Mouse (Mus musculus) CD8-positive naive resting alpha-beta T cell, adult 57 days (primary cell): ENCODE data around the gene Atg3. TPM values are rescaled to one million over a fixed set of nuclear protein-coding genes. Genes with fewer than 3 reads are reported as not detected.

Experiments
- total RNA-seq: library from RNA; stranded (reverse); gene quantifications from one replicate; pipeline ENCODE4 v1.2.4, GENCODE M21; 2023

Gene Atg3
- total RNA-seq = 41.8 TPM

GRCm38 (mm10) chr16:45158522-45159388 is at the start of gene Atg3, which contains the start of gene Slc35a5:
Atg3 (plus strand) TSS chr16:45158785.
Slc35a5 (minus strand) TSS chr16:45158706.

GRCm38 (mm10) chr16:45223648-45224388 is 65.2 kb downstream of the Atg3 start, which contains the start of gene Btla:
Btla (plus strand) TSS chr16:45224315.

Other genes with a start within 250 kb of the Atg3 start
- 0.46 TPM for gene Cd200r3, start 215.1 kb upstream of the Atg3 start, total RNA-seq
- not detected for gene Ccdc80, start 65.4 kb upstream of the Atg3 start, total RNA-seq
- gene Slc35a5, start 79 bp upstream of the Atg3 start, total RNA-seq = 23.1 TPM
- gene Btla, start 65.5 kb downstream of the Atg3 start, total RNA-seq = 63.0 TPM